Mouse (Mus musculus): ENCODE measurements at regions not wholly inside any gene's neighbourhood (a gene's known extent, or its start where the extent isn't known, plus 50 kb on each side); places are given as distances from the start of the nearest gene placed in this dataset.

- no peak for DNase-seq (ENCODE audit: low spot score in 2 of 2)
Measured at GRCm38 (mm10) chr10:83896160-83896559, 173.5 kb downstream of the 1500009L16Rik start.

GRCm38 (mm10) chr10:83897558-83897957, 174.9 kb downstream of the 1500009L16Rik start:
- no peak for DNase-seq (ENCODE audit: low spot score in 2 of 2)

DNA sequence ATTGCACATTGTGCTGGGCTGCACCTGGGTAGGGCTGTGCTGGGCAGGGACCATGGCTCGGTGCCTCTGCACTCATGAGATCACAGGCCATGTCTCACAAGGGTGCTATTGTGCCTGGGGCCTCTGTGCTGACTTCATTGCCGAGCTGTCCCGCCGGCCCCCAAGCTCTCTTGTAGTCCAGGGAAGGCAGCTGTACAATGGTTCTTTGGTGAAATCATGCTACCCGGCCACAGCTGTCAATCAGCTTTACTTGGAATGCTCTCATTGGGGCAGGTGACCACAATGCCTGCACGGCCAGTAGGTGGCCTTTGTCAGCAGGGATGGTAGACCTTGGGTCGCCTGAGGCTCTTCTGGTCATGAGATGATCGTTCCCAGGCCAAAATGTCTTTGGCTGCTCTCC, 184.1 kb downstream of the 1500009L16Rik start:
- DNase-seq (ENCODE audit: low spot score in 2 of 2) = no peak

GRCm38 (mm10) chr10:83910649-83911370, 188.1 kb downstream of the 1500009L16Rik start:
- no peak for DNase-seq (ENCODE audit: low spot score in 2 of 2)

DNA sequence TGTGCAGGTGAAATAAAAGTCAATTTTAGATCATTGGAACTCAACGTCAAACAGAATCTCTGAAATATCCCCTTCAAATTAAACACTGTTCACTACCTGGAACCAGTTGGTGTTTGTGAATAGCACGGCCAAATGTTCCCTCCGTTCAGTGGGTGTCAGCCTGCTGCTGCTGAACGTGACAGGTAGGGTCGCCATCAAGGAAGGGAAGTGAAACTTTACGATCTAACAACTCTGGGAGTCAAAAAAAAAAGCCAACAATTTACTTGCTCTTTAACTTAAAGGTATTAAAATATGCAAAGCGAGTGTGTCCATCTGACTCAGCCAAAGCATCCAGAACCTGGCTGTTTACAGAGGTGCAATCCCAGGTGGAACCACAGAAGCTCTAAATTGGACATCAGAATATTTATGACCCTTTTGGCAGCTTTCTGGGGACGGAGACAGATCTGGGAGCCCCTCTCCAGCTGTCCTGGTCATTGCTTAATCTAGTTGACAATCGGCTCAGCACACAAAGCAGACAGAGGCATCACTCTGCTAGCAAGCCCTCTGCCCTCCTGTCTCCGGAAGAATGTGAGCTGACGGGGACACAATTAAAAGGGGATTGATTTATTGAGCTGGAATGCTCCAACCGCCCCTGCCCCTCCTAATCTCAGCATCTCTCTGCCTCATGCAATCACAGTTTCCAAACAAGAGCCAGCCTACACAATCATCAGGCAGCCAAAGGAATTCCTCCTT, 191.9 kb downstream of the 1500009L16Rik start:
- no peak for DNase-seq (ENCODE audit: low spot score in 2 of 2)

DNA sequence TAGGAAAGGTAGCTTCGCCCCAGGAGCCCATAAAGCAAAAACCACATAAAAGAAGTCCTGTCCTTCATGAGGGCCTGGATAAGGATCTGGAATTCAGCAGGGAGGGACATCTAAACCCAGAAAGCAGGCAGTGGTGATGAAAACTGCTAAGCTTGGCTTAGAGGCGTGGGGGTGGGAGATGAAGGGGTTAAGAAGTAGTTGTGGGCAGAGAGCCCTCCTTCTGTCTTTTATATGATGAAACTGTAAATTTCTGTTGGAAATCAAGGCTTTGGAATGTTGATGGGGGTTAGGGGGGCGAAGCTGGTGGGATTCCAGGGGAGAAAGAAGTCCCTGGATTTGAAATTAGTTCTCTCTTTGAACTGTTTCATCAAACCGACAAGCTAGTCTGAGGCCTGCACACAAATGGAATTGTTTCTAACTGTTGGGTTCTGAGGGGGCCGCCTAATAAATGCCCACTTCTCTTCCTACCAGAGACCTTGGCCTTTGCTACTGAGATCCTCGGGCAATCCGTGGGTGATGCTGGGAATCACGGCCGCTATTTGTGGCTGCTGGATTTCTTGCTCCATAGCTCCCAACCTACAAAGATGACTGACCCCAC, 192.6 kb downstream of the 1500009L16Rik start:
- no peak for DNase-seq (ENCODE audit: low spot score in 2 of 2)

DNA sequence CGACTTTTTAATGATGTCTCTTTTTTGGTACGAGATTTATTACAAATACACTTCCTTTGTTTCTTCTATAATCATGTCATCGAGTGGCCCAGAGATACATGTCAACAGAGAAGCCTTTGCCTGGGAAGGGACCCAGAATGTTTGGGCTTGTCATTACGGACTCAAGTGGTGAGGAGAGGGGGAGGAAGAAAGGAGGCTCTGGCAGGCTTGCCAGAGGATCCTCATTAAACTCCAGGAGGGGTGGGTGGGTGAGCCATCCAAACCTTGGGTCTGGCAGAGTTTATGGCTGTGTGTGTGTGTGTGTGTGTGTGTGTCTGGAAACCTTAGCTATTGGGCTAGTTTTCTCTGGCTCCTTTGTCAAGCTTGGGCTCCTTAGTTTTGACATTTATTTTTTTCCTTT, 204.3 kb downstream of the 1500009L16Rik start:
- no peak for DNase-seq (ENCODE audit: low spot score in 2 of 2)

- DNase-seq (ENCODE audit: low spot score in 2 of 2) = no peak
Measured at GRCm38 (mm10) chr10:83927554-83927953, 204.9 kb downstream of the 1500009L16Rik start.

- no peak for DNase-seq (ENCODE audit: low spot score in 2 of 2)
Measured at GRCm38 (mm10) chr10:83931758-83932157, 209.1 kb downstream of the 1500009L16Rik start.

DNA sequence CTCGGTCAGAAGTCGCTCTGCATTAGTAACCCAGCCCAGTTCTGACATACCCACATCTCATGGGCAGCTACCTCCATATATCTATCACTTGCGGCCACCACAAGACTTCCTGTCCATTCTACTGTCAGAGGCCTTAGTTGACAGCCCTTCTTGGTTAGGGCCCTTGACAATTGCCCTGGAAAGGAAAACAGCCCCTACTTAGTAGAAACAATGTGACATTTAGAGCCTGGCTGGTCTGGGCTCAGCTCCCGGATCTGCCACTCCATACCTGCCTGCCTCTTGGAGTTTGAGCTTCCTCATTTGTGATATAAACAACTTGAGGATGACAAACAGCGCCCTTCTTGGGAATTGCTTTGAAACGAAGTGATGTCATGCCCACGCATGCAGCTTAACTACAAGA, 210.5 kb downstream of the 1500009L16Rik start:
- no peak for DNase-seq (ENCODE audit: low spot score in 2 of 2)

GRCm38 (mm10) chr10:83934498-83934897, 211.8 kb downstream of the 1500009L16Rik start:
- no peak for DNase-seq (ENCODE audit: low spot score in 2 of 2)

GRCm38 (mm10) chr10:83937168-83937567, 214.5 kb downstream of the 1500009L16Rik start:
- no peak for DNase-seq (ENCODE audit: low spot score in 2 of 2)

GRCm38 (mm10) chr10:83942101-83942500, 219.4 kb downstream of the 1500009L16Rik start:
- no peak for DNase-seq (ENCODE audit: low spot score in 2 of 2)

DNA sequence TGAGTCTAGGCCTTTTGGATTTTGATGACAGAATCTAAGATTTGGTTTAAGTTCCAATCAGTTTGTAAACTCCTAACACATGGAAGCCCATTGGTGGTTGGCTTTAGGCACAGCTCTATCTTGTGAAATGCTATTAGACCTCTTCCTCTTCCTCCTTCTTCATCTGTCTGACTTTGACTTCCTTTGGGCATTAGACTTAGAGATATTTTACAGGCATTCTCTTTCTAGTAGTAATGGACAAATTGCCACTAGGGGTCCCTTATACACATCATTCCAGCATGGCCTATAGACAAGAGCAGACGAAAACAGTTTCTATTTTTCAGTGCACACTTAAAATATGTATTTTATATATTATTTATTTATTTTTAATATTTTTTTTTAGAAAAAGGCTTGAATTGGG, 221.5 kb downstream of the 1500009L16Rik start:
- DNase-seq (ENCODE audit: low spot score in 2 of 2) = no peak

- DNase-seq (ENCODE audit: low spot score in 2 of 2) = no peak
Measured at GRCm38 (mm10) chr10:83944897-83945296, 222.2 kb downstream of the 1500009L16Rik start.

GRCm38 (mm10) chr10:83945503-83945902, 222.8 kb downstream of the 1500009L16Rik start:
- no peak for DNase-seq (ENCODE audit: low spot score in 2 of 2)

GRCm38 (mm10) chr10:83946186-83947176, 223.8 kb downstream of the 1500009L16Rik start:
- DNase-seq (ENCODE audit: low spot score in 2 of 2) = no peak

DNA sequence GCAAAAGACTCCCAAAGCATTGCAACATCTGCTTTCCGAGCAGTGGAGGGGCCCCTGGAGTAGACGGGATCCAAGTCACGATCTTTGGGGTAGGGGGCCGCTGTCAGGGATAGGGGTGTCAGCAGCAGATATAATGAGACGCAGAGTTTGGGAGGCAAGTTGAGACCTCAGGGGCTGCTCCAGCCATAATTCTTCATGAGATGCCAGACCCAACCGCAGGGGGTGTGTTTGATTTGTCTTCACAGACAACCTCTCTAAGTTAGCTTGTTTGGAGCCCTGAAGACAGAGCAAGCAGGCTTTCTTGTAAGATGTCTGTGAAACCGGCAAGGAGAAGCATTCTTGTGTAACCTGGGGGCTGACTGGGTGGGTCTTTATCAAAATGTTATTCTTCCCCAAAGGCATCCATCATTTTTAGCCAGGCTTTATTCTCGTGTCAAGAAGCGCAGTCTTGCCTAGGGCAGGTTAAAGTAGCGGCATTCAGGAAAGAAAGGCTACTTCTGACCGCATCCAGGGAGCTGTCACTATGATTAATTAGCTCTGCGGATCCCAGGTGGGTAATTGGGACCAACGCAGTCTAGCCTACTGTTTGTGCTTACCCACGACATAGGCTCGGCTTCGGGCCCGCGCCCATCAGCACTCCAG, 234.6 kb downstream of the 1500009L16Rik start:
- DNase-seq (ENCODE audit: low spot score in 2 of 2) = no peak

DNA sequence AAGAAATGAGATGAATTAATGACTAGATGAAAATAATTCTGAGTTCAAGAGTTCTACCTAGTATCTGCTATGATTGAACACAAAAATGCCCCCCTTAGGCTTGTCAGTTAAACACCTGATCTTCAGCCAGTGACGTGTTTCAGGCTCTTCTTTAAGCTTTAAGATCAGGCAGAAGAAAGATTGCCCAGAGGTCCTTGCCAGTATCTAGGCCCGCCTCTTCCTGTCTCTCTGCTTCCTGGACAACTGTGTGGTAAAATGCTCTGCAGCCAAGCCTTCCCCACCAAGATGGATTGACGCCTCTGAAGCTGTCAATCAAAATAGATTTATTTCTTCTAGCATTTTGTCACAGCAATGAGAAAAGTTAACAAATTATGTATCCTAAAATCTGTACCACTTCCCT, 235.7 kb downstream of the 1500009L16Rik start:
- no peak for DNase-seq (ENCODE audit: low spot score in 2 of 2)

GRCm38 (mm10) chr10:83958826-83959225, 236.2 kb downstream of the 1500009L16Rik start:
- no peak for DNase-seq (ENCODE audit: low spot score in 2 of 2)

DNA sequence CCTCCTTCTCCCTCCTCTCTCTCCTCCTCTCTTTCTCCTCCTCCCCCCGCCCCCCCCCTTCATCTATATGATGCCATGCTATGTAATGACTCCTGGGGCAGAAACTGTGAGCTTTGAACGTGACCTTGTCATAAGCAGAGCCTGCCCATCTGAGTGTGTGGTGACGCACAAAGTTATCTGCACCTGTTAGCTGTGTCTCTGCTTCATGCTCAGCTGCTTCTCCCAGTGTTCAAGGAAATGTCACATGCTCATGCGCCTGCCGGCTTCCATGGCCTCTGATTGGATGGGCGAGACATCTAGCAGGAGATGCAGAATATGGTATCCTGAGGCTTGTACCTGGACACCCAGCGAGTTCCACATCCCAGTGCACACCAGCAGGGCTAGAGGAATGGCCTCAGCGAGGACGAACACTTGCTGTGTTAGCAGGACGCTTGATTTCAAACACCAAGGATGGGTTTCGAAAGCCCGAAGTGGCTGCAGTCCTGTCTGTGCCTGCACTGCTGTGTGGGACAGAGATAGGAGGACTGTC, 240.6 kb downstream of the 1500009L16Rik start:
- no peak for DNase-seq (ENCODE audit: low spot score in 2 of 2)

Measured in thymus, postnatal 10 days (tissue).